Mouse (Mus musculus) forebrain, postnatal 0 days (tissue): Measurements from ENCODE around the gene Sox11. TPM values are rescaled to one million over a fixed set of nuclear protein-coding genes. Genes with fewer than 3 reads are reported as not detected.

ENCODE experiments used
- ATAC-seq: fragments of 200-750 bp; cut with Nextera tagmentation; 2 replicates; pipeline ENCODE4 v1.8.0; 2017; ENCODE audit warnings: mild to moderate bottlenecking, moderate library complexity
- DNase-seq: peaks from one replicate; pipeline ENCODE4 v3.0.0-alpha.2; 2015
- H3K27ac ChIP-seq: fragments of 300-500 bp; sonication (generic); 2 replicates; pipeline ENCODE4 v1.5.1; 2014; ENCODE audit warnings: low read depth, mild to moderate bottlenecking, antibody characterized with exemption, low read length, moderate library complexity, mixed read lengths
- H3K27me3 ChIP-seq: fragments of 300-500 bp; sonication (generic); 2 replicates; pipeline ENCODE4 v1.6.1; 2014; ENCODE audit warnings: mild to moderate bottlenecking, low read length, mixed read lengths; ENCODE audit not compliant: insufficient read depth
- H3K36me3 ChIP-seq: fragments of 300-500 bp; sonication (generic); 2 replicates; pipeline ENCODE4 v1.6.1; 2014; ENCODE audit warnings: mild to moderate bottlenecking, moderate library complexity; ENCODE audit not compliant: insufficient read depth
- H3K4me1 ChIP-seq: fragments of 300-500 bp; sonication (generic); 2 replicates; pipeline ENCODE4 v1.6.1; 2014; ENCODE audit warnings: antibody characterized with exemption; ENCODE audit not compliant: insufficient read depth
- H3K4me2 ChIP-seq: fragments of 300-500 bp; sonication (generic); 2 replicates; pipeline ENCODE4 v1.6.1; 2014; ENCODE audit warnings: low read depth, mild to moderate bottlenecking, moderate library complexity
- H3K4me3 ChIP-seq: fragments of 300-500 bp; sonication (generic); 2 replicates; pipeline ENCODE4 v1.5.1; 2014; ENCODE audit warnings: low read depth, low read length, mixed read lengths
- H3K9ac ChIP-seq: fragments of 300-500 bp; sonication (generic); 2 replicates; pipeline ENCODE4 v1.6.1; 2014; ENCODE audit warnings: mild to moderate bottlenecking
- H3K9me3 ChIP-seq: fragments of 300-500 bp; sonication (generic); 2 replicates; pipeline ENCODE4 v1.6.1; 2016; ENCODE audit warnings: low read length
- CTCF ChIP-seq: sonication (generic); IDR thresholded peaks from 2 replicates; pipeline ENCODE4 v1.5.1; 2016; ENCODE audit warnings: antibody characterized with exemption, control low read depth, low read depth
- WGBS: fragments of 180-500 bp; shearing (Covaris S2); extraction: QIAGEN DNeasy Blood & Tissue Kit; methylation state at CpG from one replicate; pipeline ENCODE4 v1.1.7; 2014; 5-methylcytosine and 5-hydroxymethylcytosine counted together
- polyA plus RNA-seq: library from polyadenylated mRNA; unstranded; fragments of >200 nt; fragmentation: Nextera tagmentation; extraction: Ambion mirVana; gene quantifications from 2 replicates; pipeline ENCODE4 v1.2.1, GENCODE M21; 2015
- total RNA-seq: library from RNA; depleted of rRNA; stranded (reverse); fragments of >200 nt; gene quantifications from 2 replicates; pipeline ENCODE4 v1.2.3, GENCODE M21; 2014

Sox11 gene
- total and polyA plus RNA-seq, 2 experiments from 2014 or later, result 288 to 297 TPM

GRCm38 (mm10) chr12:27294191-27294590 is 48.2 kb downstream of the Sox11 start:
- WGBS, result 62% methylated on average over 1 of the region's 1 CpGs
- Histone ChIP-seq H3K4me3 (no peak overlapping the region), H3K9me3 (no peaks in the 10 kb centered on the region), H3K9ac (no peak overlapping the region), H3K27me3 (no peaks in the 10 kb centered on the region), H3K36me3 (no peaks in the 10 kb centered on the region), H3K4me1 (no peaks in the 10 kb centered on the region; the same call in 1 of the 2 replicates), H3K4me2 (no peak overlapping the region), H3K27ac (no peak overlapping the region)
- TF ChIP-seq CTCF, result no peak
- ATAC-seq (no peak), DNase-seq (no peak)

- H3K4me3 ChIP-seq, result no peak overlapping the region
- H3K27ac ChIP-seq, result no peak overlapping the region
- no peaks in the 10 kb centered on the region for H3K36me3 ChIP-seq
- H3K4me2 ChIP-seq, result no peak overlapping the region
- no peaks in the 10 kb centered on the region; the same call in 1 of the 2 replicates for H3K4me1 ChIP-seq
- no peaks in the 10 kb centered on the region for H3K27me3 ChIP-seq
- no peak for DNase-seq
- WGBS, result 57% methylated on average over 10 of the region's 10 CpGs
- no peak overlapping the region for H3K9ac ChIP-seq
- no peaks in the 10 kb centered on the region for H3K9me3 ChIP-seq
- ATAC-seq, result no peak
- TF ChIP-seq CTCF, result no peak
Observed at GRCm38 (mm10) chr12:27293736-27294135, 48.6 kb downstream of the Sox11 start.

GRCm38 (mm10) chr12:27293208-27293607 is 49.2 kb downstream of the Sox11 start:
- no peak for TF ChIP-seq CTCF
- Histone ChIP-seq H3K36me3 (no peaks in the 10 kb centered on the region), H3K27me3 (no peaks in the 10 kb centered on the region), H3K27ac (no peak overlapping the region), H3K9me3 (no peaks in the 10 kb centered on the region), H3K4me2 (no peak overlapping the region), H3K4me3 (no peak overlapping the region), H3K9ac (no peak overlapping the region), H3K4me1 (no peaks in the 10 kb centered on the region; the same call in 1 of the 2 replicates)
- DNase-seq (no peak), ATAC-seq (no peak)
- 35% methylated on average over 1 of the region's 1 CpGs for WGBS
